Mouse (Mus musculus) R1 (cell line): ENCODE results near the gene Ddr1.

Experiments used
- DNase-seq: peaks from one replicate; pipeline ENCODE4 v3.0.0-alpha.2; 2018; ENCODE audit warnings: low read depth, low spot score

Gene Ddr1

DNA sequence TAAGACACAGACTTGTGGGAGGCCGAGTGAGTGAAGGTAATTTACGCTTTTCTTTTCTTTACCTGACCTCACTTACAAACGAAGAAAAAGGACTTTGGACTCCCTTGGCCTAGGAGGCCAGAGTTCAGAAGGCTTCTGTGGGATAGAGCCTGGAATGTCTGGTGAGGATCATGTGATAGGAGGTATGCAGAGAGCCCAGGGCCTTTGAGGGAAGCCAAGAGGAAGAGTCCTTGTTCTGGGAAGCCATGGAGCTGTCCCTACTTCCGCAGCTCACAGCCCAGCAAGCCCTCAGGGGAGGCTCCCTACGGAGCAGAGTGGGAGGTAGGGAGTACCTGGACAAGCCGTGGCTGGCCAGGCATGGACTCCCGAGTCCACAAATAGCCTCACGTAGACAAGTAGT is 17.3 kb upstream of the Ddr1 start:
- no peak for DNase-seq

DNA sequence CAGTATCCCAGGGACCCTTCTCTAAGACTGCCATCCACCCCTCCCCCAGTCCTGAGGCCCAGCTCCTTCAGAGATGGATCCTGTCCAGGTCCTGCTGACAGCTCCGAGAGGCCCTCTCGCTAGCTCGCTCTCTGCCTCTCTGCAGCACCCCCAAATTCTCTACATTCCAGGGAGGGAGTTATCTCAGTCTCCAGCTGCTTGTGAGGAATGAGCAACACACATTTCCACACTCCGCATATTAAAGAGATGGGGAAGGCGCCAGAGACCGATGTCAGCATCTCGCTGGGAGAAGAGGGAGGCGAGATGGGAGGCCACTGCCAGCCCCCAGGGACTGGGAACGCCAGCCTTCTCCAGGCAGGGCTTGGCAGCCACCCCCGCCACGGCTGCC is 15.9 kb upstream of the Ddr1 start:
- peak; percentile 79 for DNase-seq

DNA sequence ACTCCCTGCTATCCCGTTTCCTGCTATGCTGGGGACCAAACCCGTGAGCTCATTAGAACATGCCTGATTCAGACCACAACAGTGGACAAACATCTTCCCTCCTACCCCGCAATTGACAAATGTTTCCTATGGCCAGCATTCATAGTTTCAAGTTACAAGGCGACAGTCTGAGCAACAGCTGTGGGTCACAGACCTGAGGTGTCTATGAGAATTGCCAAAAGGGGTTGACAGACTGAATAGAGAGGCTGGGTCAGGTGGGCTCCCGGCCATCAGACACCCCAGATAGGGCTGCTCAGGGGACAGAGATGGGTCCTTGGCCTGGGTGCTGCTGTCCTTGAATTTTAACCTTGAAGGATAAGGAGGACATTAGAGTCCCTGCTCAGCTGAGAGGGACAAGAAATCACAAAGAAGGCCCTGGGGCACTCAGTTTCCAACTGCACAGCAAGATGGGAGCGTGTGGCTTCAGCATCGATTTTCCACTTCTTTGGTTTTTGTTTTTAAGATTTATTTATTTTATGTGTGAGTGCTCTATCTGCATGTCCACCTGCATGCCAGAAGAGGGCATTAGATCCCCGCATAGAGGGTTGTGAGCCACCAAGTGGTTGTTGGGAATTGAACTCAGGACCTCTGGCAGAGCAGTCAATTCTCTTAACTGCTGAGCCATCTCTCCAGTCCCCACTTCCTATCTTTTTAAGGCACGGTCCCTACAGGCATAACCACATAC is 15.4 kb upstream of the Ddr1 start:
- DNase-seq, result peak; percentile 47

DNA sequence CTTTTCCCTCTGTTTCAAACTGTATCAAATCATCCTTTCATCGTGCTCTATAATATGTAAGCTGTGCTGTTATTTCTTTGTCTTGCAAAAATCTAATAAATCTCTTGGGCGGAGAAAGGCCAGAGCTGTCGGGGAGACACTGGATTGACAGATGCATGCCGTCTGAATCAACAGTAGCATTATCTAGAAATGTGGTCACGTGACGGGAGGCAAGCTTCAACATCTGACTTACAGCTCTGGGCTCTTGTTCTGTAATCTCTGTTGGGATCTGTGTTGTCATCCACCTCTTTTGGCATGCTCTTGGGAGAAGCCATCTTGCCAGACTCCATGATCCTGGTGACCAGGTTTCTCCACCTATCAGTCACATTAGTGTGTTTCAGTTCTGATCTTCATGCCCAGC is 12.7 kb upstream of the Ddr1 start:
- DNase-seq, result no peak

DNA sequence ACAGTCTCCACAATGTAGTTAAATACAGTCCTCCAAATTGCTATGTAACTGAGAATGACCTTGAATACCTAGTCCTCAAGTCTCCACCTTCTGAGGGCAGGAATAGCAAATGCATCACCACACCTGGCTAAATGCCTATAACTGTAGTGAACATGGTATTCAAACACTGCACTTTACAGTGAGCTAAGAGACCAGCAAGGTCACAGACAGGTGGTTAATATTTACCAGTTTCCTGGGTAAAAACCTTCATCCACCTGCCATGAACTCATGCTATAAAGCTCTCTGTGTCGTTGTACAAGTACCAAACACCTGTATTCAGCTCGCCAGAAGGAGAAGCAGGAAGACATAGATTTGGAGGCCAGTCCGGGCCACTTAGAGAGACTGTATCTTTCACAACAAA is 11.7 kb upstream of the Ddr1 start:
- DNase-seq, result no peak

DNA sequence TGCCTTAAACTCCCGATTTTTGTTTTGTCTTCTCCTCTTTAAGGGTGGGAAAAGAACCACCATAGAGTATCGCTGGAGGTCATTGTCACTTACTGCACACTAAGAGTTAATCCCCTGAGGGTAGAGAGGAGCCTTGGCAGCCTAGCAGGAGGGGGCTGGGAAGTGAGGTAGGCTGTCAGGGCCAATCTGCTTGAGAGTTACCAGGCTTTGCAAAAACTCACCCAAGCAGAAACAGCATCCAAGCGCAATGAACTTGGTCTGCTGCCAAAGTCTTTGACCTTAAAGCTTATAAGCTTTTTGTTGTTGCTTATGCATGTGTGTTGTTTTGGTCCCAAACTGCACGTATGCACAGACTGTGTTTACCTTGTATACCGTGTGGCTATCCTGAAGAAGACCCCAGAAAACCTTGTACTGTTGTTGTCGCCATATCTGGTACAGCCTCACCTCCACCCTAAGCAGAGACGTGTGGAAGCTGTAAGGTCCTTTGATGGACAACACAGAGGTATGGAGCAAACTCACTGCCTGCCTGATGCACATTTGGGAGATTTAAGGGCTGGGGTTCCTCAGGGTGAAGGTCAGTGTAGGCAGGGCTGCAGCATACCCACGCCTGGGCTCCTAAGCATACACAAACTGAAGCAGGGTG is 6.4 kb upstream of the Ddr1 start:
- DNase-seq, result no peak

DNA sequence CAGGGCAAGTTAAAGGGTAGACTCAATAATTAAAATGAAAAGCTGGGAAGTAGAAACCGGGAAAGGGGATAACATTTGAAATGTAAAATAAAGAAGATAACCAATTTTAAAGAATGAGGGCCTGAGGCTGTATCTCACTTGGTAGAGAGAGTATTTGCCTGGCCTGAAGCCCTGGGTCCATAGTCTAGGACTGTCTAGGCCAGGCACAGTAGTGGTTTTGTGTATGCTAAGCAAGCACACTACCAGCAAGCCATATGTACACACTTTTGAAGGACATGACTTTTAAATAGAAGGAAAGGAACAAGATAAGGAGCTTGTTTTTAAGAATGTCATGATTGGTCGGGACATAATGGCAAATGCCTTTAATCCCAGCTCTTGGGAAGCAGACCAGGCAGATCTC is 4.2 kb upstream of the Ddr1 start:
- DNase-seq, result no peak

DNA sequence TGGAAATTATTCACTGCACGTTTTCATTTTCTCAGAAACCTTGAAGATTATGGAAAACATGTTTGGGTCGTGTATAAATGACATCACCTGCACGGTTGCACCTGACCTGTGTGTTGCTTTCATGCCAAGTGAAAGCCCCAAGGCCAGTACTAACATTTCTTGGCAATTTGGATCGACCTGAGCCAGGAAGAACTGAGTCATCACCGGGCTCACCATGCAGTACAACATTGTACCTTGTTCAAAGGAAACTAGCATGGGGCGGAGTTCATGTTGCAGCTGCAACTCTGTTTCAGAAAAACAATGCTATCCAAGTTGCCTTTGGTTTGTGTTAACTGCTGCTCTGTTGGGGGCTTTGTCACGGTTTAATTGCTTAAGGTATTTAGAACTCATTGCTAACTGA is 3.5 kb upstream of the Ddr1 start:
- no peak for DNase-seq

DNA sequence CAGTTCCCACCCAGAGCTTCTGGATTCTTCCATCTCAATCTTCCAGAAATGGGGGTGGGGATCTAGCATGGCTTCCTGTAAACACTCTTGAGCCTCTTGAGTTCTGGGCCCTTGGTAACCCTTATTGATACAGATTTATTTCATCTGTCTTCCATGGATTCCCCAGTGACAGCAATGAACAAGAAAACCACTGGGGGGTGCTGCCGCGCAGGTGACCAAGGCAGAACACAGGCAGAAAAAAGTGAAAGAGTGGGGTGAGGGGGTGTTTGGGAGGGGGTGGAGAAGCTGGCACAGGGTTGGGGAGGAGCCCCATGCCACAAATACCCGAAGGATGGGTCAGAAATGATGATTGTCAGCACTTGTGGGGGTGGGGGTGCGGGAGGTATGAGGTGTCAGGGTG is 1.4 kb upstream of the Ddr1 start:
- DNase-seq, result peak; percentile 58

DNA sequence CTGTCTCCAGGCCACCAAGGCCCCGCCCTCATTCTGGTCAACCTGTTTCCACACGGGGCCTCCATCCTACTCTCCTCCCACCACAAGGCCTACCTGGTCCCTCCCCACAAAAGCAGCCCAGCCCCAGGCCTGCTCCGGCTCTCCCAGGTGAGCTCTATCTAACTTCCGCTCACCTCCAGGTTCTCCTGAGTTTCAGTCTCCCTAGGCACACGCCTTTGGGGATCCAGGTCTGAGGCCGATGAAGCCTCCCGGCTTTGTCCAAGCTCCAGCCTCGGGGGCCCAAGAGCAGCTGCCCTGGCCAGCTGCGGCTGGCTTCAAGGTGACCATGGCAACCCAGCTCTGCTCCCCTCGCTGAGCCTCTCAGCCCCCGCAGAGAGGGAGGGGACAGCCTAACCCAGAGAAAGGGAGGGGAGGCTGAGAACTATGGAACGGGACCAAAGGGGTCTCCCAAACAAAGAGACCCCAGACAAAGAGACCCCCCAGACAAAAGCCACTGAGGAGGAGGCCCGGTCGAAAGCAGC is 610 bp downstream of the Ddr1 start:
- peak; percentile 39 for DNase-seq

DNA sequence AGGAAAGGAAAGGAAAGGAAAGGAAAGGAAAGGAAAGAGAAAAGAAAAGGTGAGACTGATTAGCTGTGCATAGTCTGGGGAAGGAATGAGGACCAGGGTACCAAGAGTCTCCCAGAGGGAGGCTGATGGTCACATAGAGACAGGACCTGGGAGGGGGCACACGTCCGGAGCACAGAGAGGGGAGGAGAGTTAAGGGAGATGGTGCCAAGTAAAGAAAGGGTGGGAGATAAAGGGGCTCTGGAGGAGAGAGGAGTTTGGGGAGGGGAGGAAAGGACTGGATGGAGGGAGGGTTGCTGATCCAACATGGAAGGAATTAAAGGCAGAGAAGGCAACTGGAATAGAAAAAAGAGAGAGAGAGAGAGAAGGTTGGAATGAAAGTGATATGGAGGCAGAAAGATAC is 1.4 kb downstream of the Ddr1 start:
- no peak for DNase-seq

DNA sequence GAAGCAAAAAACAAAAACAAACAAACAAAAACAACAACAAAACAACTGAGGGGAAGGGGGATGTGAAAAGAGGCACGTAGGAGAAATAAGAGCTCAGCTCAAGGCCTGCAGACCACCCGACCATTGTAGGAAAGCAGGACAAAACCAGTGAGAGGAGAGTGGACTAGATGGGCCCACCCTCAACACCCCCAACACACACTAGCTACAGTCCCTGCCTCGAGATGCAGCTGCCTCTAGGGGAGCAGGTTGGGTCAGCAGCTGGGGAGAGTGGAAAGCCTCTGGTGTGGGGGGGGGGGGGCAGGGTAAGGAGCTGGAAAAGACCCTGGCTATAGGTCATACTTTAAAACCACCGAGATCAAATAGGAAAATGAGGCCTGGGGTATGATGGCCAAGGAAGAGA is 1.8 kb downstream of the Ddr1 start:
- DNase-seq, result no peak

DNA sequence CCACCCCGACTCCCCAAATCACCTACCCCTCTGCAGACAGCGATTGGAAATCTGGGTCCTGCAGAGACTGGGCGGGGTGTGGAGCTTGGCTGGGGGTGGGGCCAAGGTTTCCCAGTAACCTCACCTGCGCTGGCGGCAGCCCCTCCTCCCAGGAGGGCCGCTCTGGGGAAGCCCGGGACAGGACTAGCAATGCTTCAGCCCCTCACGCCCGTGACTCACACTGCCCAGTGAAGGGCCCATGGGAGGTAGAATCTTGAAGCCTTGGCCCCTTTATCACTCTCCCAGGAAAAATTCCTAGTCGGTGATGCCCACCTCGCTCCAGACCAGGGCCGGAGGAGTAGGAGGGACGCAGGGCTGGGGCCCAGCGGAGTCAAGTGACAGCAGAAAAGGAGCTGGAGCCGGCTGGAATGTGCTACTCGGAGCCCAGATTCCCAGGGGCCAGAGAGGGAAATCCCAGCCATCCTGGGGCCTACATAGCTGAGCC is 2.4 kb downstream of the Ddr1 start:
- DNase-seq, result no peak

DNA sequence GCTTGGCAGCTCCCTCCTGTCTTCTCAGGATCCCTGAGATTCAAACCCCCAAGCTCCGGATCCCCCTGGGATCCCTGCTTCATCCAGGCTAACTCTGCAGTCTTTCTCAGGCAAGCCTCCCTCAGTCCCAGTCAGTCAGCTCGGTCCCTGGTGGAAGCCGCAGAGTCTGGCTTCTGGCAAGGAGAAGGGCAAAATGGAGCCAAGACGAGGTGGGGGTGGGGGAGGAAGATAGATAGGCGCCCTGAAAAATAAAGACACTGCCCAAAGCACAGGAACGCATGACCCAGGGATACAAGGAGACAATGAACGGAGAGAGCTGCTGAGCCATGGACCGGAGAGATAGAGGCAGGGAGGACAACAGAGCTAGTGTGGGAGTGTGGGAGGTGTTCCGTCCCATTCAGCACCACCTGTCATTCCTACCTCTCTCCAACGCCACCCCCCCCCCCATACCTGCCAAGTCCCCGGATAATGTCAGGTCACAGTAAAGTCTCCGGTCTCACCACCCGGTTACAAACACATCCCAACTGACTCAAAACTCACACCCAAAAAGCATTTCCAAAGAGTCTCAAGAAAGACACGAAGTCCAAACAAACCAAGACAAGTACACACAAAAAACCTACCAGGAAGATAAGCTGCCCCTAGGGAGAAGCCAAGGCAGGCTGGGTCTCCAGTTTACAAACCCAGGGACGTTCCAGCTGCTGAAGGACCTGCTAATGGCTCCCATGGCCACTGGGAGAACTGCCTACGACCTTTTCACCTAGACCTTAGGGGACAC is 3.0 kb downstream of the Ddr1 start:
- peak; percentile 40 for DNase-seq

DNA sequence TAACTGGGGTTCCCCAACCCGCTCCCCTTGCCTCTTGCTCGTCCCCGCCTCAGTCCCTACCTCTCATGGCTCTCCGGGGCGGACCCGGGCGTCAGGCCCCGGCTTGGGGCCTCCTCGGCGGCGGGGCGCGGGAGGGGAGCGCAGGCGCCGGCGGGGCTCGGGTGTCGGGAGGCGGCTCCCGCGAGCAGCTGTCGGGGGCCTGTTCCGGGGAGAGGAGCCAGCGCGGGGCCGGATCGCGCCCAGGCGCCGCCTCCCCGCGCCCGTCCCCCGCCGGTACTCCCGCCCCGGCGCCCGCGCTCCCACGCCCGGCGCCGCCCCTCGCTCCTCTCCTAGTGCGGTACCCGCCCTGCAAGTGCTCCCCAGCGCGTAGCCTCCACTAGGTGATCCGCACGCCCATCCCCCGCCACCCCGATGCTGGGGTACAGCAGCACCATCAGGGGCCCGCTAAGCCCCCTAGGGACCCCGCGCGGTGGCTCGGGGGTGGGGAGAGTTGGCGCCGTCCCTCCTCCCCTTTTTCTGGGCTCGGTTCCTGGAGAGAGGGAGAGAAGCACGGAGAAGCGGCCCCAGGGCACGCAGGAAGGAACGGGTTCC is 4.0 kb downstream of the Ddr1 start:
- DNase-seq, result peak; percentile 43

DNA sequence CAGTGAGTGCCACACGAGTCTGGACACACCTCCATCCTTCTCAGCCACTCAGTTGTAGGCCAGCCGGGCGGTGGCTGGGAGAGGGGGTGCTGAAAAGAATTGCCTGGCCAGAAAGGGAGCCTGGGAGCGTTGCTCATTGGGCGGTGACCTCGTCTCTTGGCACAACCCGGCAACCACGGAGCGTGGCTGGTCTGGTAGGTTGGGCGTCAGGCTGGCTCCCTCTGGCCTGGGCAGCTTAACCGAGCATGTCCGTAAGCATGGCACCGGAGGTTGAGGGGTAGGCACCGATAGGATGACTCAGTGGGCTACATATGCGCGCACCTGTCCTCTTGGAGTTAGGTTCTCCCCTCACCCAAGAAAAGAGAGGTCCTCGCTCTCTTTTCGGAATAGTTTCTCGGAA is 4.5 kb downstream of the Ddr1 start:
- DNase-seq, result peak; percentile 69

DNA sequence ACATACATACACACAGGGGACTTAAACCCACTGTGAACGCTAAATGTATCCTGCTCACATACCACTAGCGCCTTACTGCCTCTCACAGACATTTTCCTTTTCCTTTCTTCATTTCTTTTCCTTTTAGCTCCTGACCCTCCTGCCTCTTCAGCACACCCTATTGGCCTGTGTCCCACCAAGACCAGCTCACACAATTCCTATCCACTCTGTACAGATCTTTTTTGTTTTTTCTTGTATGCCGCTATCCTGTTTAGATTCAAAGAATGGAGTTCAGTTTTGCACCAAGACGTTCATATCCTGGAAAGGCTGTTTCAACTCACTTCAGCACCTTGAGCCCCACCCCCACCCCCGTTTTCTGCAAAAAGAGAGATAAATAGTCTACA is 5.9 kb downstream of the Ddr1 start:
- no peak for DNase-seq

DNA sequence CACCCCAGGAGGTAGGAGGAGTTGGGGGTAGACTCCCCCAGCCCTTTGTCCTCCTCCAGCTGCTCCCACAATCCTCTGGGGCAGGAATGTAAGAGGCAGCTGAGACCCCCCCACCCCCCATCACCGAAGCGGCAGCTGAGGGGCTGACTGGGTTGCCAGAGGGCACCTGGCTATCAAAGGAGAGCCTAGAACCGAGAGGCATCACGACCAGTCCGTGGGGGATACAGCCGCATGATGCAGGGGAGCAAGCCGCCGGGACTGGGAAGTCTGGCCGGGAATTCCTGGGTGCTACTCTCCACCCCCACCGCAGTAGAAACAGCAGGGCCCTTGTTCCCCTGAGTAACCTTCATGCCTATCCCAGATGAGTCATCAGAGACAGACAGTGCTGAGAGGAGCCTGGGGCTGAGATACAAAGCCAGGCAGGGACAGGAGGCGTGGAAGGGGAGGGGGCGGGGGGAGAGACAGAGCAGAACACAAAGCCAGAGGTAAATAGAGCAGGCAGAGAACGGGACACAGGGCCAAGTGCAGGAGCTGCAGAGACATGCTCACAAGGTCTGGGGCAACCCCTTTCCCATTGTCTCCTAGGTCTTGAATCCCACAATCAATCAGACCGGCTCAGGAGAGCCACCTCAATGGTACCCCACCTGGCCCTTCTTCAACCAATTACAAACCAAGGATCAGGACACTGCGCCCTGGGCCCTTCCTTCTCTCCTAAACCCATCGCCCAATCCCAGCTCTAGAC is 6.5 kb downstream of the Ddr1 start:
- peak; percentile 97 for DNase-seq

DNA sequence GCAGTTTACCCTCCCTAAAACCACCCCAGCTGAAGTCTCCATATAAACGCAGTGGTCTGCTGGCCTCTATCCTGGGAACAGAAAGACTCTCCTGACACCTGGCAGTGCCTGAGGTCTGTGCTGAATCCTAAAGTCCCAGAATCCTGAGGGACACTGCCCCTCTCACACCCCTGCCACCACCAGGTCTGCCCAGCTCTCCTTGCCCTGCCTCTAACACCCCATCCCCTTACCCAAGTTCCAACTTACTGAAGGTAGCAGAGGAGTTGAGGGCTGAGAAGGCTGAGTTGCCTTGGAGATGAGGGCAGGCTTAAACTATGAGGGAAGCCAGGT is 7.0 kb downstream of the Ddr1 start:
- no peak for DNase-seq

DNA sequence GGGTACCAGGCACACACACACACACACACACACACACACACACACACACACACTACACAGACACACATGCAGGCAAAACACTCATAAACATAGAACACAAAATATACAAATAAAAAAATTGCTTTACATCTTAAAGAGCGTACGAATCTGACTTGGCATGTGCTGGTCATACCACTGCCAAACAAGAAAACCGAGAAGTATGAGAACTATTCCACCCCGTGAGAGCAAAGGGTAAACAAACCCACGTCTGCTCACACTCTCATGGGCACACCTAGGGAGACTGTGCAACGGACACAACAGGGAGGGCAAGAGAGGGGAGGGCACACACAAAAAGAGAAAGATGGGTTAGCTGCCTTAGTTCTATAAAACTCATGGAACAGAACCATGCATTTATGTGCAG is 7.7 kb downstream of the Ddr1 start:
- DNase-seq, result no peak

DNA sequence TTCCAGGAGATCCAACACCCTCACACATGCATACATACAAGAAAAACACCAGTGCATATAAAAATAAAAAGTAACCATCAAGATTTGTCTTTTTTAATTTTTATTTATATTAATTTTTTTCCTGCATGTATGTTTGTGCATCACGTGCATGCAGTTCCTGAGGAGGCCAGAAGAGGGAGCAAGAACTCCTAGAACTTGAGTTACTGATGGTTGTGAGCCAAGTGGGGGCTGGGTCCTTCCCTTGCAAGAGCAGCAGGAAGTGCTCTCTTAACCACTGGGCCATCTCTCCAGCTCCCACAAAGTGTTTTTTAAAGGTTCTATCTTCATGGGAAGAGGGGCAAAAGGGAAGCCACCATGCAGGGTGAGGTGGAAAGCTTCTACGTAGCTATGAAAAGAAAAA is 9.1 kb downstream of the Ddr1 start:
- DNase-seq, result peak; percentile 89

DNA sequence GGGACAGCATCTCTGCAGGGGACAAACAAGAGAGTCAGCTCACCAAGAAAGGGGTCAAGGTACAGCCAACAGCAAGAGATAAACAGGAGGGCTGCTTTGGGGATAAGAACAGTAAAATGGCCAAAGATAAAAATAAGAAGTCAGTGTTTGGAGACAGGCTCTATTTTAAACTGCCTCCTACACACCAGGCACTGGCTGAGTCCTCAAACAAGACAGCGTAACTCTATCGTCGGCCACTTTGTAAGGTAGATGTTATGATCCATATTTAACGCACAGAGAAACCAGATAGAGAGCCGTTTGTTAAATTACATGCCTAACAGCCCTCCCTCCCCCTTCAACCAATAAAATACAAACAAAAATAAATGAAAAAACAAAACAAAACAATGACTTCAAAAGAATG is 10.5 kb downstream of the Ddr1 start:
- no peak for DNase-seq
